Mouse (Mus musculus): ENCODE data around the gene Irs1.

DNA sequence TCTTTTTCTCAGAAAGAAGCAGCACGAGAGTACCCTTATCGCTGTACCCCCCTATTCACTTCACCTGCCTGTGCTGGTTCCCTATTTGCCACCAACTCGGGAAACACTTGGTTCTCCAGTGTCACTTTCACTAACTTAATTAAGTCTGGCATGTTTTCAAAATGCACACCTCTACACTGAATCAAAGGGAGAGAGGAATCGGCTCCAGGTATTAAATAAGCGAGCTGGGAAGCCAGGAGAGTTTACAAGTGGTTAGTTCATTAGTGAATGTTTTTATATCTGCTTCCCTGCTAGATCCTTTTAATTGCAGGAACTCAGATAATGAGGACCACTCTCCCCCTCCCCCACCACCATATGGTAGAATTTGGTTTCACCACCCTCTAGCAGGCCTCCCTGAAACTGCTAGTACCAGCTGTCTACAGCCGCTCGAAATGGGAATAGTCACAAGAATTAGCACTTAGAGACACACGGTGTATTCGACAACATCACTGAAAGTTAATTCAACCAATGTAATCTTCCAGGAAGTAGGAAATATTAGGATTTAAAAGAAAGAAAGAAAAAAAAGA lies 30.1 kb downstream of the Irs1 start:
- no peak for TF ChIP-seq POLR2A (IDR thresholded peaks at IDR 0.05; ENCODE audit: borderline replicate concordance, extremely low read depth, low read depth, low read length)
- TF ChIP-seq CTCF (IDR thresholded peaks at IDR 0.05; ENCODE audit: insufficient read depth, low read length), result no peak
